In genomic region chr14:121103459-121103858, GRCm38 (mm10) we compare ENCODE assay signal across 9 mouse cellular contexts.
A peak's percentile ranks its signal among the peaks of the same experiment; 100 is the strongest.
DNase-seq lines count a peak whose midpoint lies in the region; ATAC-seq and TF ChIP-seq lines count a peak whose summit lies in the region.
"Had no signal": no experiment of that assay in that cellular context is flagged by ENCODE, and none has a peak within 500 bp of the region (broad histone marks: within the 10 kb centered on the region; RNA-seq: fewer than 3 reads in every experiment).

No protein-coding gene starts in this region.

- H3K27me3 ChIP-seq in embryonic facial prominence, embryonic 14.5 days (replicated peaks; ENCODE audit: control insufficient read depth, insufficient read depth, low read length) = no peaks in the 10 kb centered on the region
- no peaks in the 10 kb centered on the region for H3K27me3 ChIP-seq in liver, embryonic 11.5 days (replicated peaks; ENCODE audit: control insufficient read depth, insufficient read depth, low read length)

- DNase-seq in gastrocnemius, adult 2 months = peak; percentile 53
- no peak for DNase-seq in gastrocnemius, postnatal 36 days
- peak; percentile 48 for DNase-seq in R1 (ENCODE audit: low read depth, low spot score)
- DNase-seq in embryonic facial prominence, embryonic 14.5 days (ENCODE audit: low spot score) = peak; percentile 89
- peak; percentile 51 to 60 for DNase-seq in kidney, postnatal 4 days
- no peak for DNase-seq in heart, adult 8-10 months (ENCODE audit: low spot score)
- no peak for DNase-seq in liver, embryonic 11.5 days (ENCODE audit: low spot score)
- no peak for DNase-seq in right cerebral cortex, postnatal 36 days (ENCODE audit: low spot score in 2 of 2)

- 40% methylated on average over 9 of the region's 9 CpGs for WGBS in embryonic facial prominence, embryonic 14.5 days
- WGBS in liver, embryonic 11.5 days = 88% methylated on average over 9 of the region's 9 CpGs

- ATAC-seq in embryonic facial prominence, embryonic 14.5 days (ENCODE audit: low read depth) = peak; percentile 86
- no peak for ATAC-seq in liver, embryonic 11.5 days (replicated peaks; ENCODE audit: low FRiP score)

- H3K9me3 ChIP-seq in embryonic facial prominence, embryonic 14.5 days (ENCODE audit: control insufficient read depth, low read length) = no peaks in the 10 kb centered on the region
- H3K9me3 ChIP-seq in liver, embryonic 11.5 days (ENCODE audit: control insufficient read depth, low read length) = no peaks in the 10 kb centered on the region

- H3K4me2 ChIP-seq in embryonic facial prominence, embryonic 14.5 days (ENCODE audit: low read depth, low read length) = no peak overlapping the region
- no peak overlapping the region for H3K4me2 ChIP-seq in liver, embryonic 11.5 days

- H3K27ac ChIP-seq in gastrocnemius, adult 2 months = peak overlapping the region; percentile 77
- H3K27ac ChIP-seq in embryonic facial prominence, embryonic 14.5 days (replicated peaks; ENCODE audit: low read depth, low read length) = peak overlapping the region; percentile 69
- no peak overlapping the region for H3K27ac ChIP-seq in liver, embryonic 11.5 days (ENCODE audit: low read depth, low read length)

- H3K36me3 ChIP-seq in embryonic facial prominence, embryonic 14.5 days (ENCODE audit: control insufficient read depth, insufficient read depth, low read length) = no peaks in the 10 kb centered on the region
- peaks cover 3% of the 10 kb centered on the region; the same call in 1 of the 2 replicates for H3K36me3 ChIP-seq in liver, embryonic 11.5 days (ENCODE audit: control insufficient read depth, insufficient read depth, low read length)

- no peak overlapping the region for H3K4me3 ChIP-seq in gastrocnemius, adult 2 months
- no peak overlapping the region for H3K4me3 ChIP-seq in embryonic facial prominence, embryonic 14.5 days (ENCODE audit: low read depth, low read length)
- H3K4me3 ChIP-seq in liver, embryonic 11.5 days (ENCODE audit: low read depth, low read length) = no peak overlapping the region
- H3K4me3 ChIP-seq: megakaryocyte, embryonic 14.5 days had no signal

- TF ChIP-seq CTCF in gastrocnemius, adult 2 months (IDR thresholded peaks at IDR 0.05) = no peak

- peaks cover 67% of the 10 kb centered on the region for H3K4me1 ChIP-seq in embryonic facial prominence, embryonic 14.5 days (ENCODE audit: control insufficient read depth, insufficient read depth, low read length)
- H3K4me1 ChIP-seq in liver, embryonic 11.5 days (replicated peaks; ENCODE audit: control insufficient read depth, insufficient read depth, low read length) = peaks cover 26% of the 10 kb centered on the region
- H3K4me1 ChIP-seq: megakaryocyte, embryonic 14.5 days had no signal

- intact Hi-C loops in gastrocnemius, adult 2 months (cut with DNase I) = no loop called here
- intact Hi-C loops in gastrocnemius, postnatal 36 days (cut with DNase I) = no loop called here

- no peak overlapping the region for H3K9ac ChIP-seq in embryonic facial prominence, embryonic 14.5 days (ENCODE audit: low read depth, low read length)
- no peak overlapping the region for H3K9ac ChIP-seq in liver, embryonic 11.5 days (ENCODE audit: low read depth, low read length)

Comparison
In these comparisons a context has a peak if more than half of its experiments do, and no peak if none do; other contexts are left out.
1. DNase-seq: peak in gastrocnemius, adult 2 months (single experiment), R1 (single experiment), embryonic facial prominence, embryonic 14.5 days (single experiment) and kidney, postnatal 4 days (2 of 2); none in gastrocnemius, postnatal 36 days (0 of 2), heart, adult 8-10 months (single experiment), liver, embryonic 11.5 days (single experiment) and right cerebral cortex, postnatal 36 days (0 of 2).